Mouse (Mus musculus) heart, postnatal 10 days (tissue): Measurements from ENCODE around the gene Cdh13. TPM values are rescaled to one million over a fixed set of nuclear protein-coding genes. Genes with fewer than 3 reads are reported as not detected.

ENCODE experiments used
- DNase-seq, 2 experiments: peaks; one replicate each; pipeline ENCODE4 v3.0.0; 2021
- intact Hi-C: fragments of 180-260 bp; cut with DNase I; formaldehyde crosslinking; loops from one replicate; pipeline ENCODE4 v1.15.1; 2025
- total RNA-seq, 2 experiments: library from RNA; stranded (reverse); gene quantifications; 2 replicates each; pipeline ENCODE4 v1.2.3; 2021

Gene Cdh13
- total RNA-seq, 2 experiments from 2014 or later: 217 to 231 TPM

DNA sequence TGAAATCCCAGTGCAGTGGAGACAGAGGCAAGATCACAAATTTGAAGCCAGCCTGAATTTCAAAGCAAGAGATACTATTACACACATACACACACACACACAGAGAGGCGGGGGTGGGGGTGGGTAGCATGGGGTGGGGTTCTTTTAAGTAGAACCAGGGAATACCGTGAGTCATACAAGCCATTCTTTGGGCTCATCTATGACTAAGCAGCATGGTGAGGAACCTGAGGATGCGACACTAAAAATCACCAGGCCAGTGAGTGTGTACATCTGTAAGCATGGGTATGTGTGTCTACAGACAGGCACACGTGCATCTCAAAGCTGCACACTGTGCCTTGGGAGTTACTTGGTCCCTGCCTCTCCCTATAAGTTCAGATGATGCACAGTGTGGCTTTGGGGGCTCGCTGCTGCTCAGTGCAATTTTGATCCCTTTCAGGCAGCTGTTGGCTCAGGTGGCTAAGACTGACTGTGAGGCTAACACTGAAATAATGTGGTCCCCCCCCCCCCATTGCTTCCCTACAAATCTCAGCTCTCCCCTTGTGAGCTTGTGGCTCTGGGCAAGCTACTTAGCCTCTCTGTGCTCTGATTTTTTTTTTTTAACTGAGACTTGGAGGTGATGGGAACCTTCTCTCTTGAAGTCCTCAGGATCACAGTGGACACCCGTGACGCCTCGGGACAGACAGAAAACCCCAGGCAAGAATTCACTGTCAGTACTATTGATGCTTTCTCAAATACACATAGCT, 255.5 kb downstream of the Cdh13 start:
- DNase-seq: no peak
- intact Hi-C loops: no loop called here

- no peak for DNase-seq
- intact Hi-C loops: no loop called here
These were observed 256.0 kb downstream of the Cdh13 start for GRCm38 (mm10) chr8:118539559-118539819.

- no peak for DNase-seq
- intact Hi-C loops: no loop called here
These were observed 256.4 kb downstream of the Cdh13 start for GRCm38 (mm10) chr8:118539941-118540340.

DNA sequence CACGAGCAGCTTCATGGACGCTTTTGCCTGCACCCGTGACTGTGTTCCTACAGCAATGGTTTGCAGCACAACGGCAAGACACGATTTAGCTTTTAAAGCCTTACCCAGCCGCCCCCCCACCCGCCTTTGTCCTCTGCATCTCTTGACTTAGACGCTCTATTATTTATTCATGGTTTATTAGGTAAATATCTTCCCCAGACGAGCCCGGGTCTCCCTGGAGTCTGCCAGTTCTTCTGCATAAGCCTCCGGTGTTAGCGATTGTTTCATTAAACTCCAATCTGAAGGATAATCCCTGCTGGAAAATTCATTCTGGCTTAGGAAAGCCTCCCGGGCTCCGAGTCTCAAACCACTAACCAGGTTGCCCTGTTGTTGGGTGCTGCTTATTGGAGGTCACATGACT, 268.9 kb downstream of the Cdh13 start:
- DNase-seq: no peak
- intact Hi-C loops: no loop called here

GRCm38 (mm10) chr8:118552842-118553241, 269.3 kb downstream of the Cdh13 start:
- intact Hi-C loops: no loop called here
- DNase-seq: no peak

GRCm38 (mm10) chr8:118564024-118564423, 280.5 kb downstream of the Cdh13 start:
- DNase-seq: no peak
- intact Hi-C loops: no loop called here

- peak; percentile 32 to 41 for DNase-seq
These were observed 281.7 kb downstream of the Cdh13 start for GRCm38 (mm10) chr8:118565186-118565585.

GRCm38 (mm10) chr8:118565887-118566747, 282.6 kb downstream of the Cdh13 start:
- intact Hi-C loops: no loop called here
- peak; percentile 16 to 32 for DNase-seq

More at GRCm38 (mm10) chr8:118565186-118565585, 281.7 kb downstream of the Cdh13 start:
- intact Hi-C loops: no loop called here

DNA sequence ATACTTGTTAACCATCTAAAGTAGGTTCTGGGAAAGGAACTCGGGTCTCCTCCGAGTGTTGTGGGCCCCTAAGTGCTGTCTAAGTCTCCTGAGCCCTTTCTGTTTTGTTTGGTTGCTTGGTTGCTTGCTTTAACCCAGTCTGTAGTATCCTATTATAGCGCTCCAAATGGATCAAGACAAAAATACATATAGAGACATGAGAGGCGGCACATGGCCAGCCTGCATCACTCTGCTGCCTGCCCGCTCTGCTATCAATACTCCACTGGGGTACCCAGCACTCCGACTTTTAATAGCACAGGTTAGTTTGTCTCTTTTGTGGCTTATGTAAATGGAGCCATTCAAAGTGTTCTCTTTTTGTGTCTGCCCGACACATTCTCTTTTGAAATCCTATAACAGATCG, 285.8 kb downstream of the Cdh13 start:
- intact Hi-C loops: no loop called here
- no peak for DNase-seq

GRCm38 (mm10) chr8:118581256-118581655, 297.7 kb downstream of the Cdh13 start:
- intact Hi-C loops: no loop called here
- no peak for DNase-seq

DNA sequence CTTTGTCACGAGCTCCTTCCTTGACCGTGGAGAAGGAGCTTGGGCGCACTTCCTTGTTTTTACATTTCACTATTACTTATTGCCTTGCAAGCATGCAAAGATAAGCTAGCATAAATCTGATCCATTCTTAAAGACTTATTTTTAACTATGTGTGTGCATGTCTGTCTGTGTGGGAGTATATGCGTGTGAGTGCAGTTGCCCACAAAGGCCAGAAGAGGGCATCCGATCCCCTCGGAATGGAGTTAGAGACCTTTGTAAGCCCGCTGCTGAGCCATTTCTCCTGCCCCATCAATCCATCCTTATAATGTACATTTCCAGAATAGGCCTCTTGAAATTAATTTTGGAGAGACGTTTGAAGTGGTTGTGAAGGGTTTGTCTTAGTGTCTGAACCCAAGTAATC, 298.7 kb downstream of the Cdh13 start:
- DNase-seq: no peak

GRCm38 (mm10) chr8:118587981-118588380, 304.4 kb downstream of the Cdh13 start:
- peak; percentile 55 to 66 for DNase-seq
- intact Hi-C loops: loop anchor here (5.0 kb wide), 1 partner anchor 114 kb away; no protein-coding TSS in a partner anchor

More for the DNA sequence above, 298.7 kb downstream of the Cdh13 start:
- intact Hi-C loops: no loop called here

- intact Hi-C loops: no loop called here
- DNase-seq: no peak
These were observed 313.3 kb downstream of the Cdh13 start for GRCm38 (mm10) chr8:118596816-118597215.

DNA sequence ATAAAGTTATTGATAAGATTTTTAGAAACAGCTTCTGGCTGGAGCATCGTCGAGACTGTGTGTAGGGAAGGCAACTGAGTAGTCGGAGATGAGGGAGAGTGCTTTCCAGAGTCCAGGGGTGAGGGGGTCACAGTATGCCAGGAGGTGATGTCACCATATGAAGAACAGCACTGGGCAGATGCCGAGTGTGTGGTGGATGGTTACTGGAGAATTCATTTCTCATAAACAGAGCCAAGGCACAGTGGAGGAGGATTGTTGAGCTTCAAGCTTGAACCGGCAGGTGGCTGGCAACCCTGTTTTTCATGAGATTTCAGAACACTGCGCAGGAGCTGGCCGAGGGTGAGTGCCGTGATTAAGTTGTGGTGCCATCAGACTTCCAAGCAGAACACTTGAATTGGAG, 317.8 kb downstream of the Cdh13 start:
- intact Hi-C loops: loop anchor here (5.0 kb wide), 1 partner anchor 86 kb away; no protein-coding TSS in a partner anchor
- DNase-seq: no peak

- DNase-seq: no peak
- intact Hi-C loops: loop anchor here (5.0 kb wide), 1 partner anchor 85 kb away; no protein-coding TSS in a partner anchor
These were observed 318.5 kb downstream of the Cdh13 start for GRCm38 (mm10) chr8:118602074-118602473.

- intact Hi-C loops: no loop called here
- DNase-seq: no peak
These were observed 328.0 kb downstream of the Cdh13 start for GRCm38 (mm10) chr8:118611551-118611950.

DNA sequence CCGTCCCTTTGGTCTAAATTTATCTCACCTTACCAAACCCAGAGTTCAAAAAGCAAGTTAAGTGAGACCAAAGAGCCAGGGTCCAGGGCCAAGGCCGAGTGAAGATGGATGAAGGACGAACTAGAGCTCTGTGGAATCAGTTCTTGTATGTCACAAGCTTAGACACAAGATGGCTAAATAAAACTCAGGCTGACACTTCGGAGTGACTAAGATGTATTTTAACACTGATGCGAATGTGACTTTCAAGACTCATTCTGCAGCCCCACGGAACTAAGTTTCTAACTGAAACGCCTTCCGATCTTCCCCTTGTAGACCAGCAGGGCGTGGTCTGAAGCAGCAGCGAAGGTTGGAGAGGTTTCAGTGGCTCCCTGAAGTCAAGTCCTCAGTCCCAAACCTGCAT, 334.7 kb downstream of the Cdh13 start:
- intact Hi-C loops: no loop called here
- DNase-seq: no peak

DNA sequence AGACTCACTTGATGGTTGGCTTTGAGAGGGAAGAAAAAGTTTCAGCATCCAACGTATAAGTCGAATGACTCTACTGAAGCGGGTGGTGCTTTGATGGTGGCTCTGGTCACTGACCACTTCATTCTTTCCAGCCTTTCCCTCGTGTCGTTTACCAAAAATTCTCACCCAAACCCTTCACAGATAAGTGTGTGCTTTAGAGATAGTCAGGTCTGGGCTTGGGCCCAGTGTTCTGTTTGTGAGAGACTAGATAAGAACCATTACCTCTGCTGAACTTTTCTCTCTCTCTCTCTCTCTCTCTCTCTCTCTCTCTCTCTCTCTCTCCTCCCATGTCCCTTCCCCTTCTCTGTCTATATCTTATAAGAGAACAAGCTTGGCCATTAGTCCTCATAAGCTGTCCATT, 342.9 kb downstream of the Cdh13 start:
- DNase-seq: peak; percentile 9 to 29
- intact Hi-C loops: no loop called here

DNA sequence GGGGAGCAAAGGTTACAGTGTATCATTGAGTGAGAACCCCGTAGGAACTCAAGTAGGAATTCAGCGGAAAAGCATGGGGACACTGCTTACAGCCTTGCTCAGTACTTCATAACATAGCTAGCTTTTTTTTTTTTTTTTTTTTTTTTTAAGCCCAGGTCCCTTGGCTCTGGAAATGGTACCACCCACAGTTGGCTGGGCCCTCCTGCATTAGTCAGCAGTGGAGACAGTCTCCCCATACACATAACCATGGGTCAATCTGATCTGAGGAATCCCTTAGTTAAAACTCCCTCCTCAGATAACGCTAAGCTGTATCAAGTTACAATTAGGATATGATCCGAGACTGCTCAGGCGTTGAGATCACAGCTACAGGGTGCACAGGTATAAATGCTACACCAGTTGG, 344.2 kb downstream of the Cdh13 start:
- DNase-seq: peak in 1 of 2 experiments; percentile 14
- intact Hi-C loops: no loop called here

GRCm38 (mm10) chr8:118628702-118629101, 345.2 kb downstream of the Cdh13 start:
- intact Hi-C loops: no loop called here
- DNase-seq: no peak

- intact Hi-C loops: no loop called here
- no peak for DNase-seq
These were observed 351.9 kb downstream of the Cdh13 start for GRCm38 (mm10) chr8:118635296-118636060.
